Mouse (Mus musculus) forebrain, embryonic 10.5 days (tissue): ENCODE measurements at regions not wholly inside any gene's neighbourhood (a gene's known extent, or its start where the extent isn't known, plus 50 kb on each side); places are given as distances from the start of the nearest gene placed in this dataset.
A peak's percentile ranks its signal among the peaks of the same experiment; 100 is the strongest.
"Not testable (repeated sequence)": the region's sequence is repeated elsewhere in the genome, so short reads cannot be mapped to it uniquely, and the experiment has no call there.

ENCODE experiments used
- DNase-seq: peaks from one replicate; pipeline ENCODE4 v3.0.0-alpha.2; 2017; ENCODE audit warnings: low spot score; ENCODE audit errors: extremely low spot score
- H3K27ac ChIP-seq: fragments of 300-500 bp; sonication (generic); 2 replicates; pipeline ENCODE4 v1.5.1; 2016; ENCODE audit warnings: mild to moderate bottlenecking
- H3K27me3 ChIP-seq: fragments of 300-500 bp; sonication (generic); 2 replicates; pipeline ENCODE4 v1.6.1; 2016; ENCODE audit warnings: mild to moderate bottlenecking; ENCODE audit not compliant: poor library complexity, severe bottlenecking
- H3K36me3 ChIP-seq: fragments of 300-500 bp; sonication (generic); replicated peaks from 2 replicates; pipeline ENCODE4 v1.6.1; 2016; ENCODE audit warnings: mild to moderate bottlenecking, moderate library complexity
- H3K4me1 ChIP-seq: fragments of 300-500 bp; sonication (generic); 2 replicates; pipeline ENCODE4 v1.6.1; 2016
- H3K4me3 ChIP-seq: fragments of 300-500 bp; sonication (generic); 2 replicates; pipeline ENCODE4 v1.5.1; 2016; ENCODE audit warnings: mild to moderate bottlenecking, moderate library complexity
- H3K9me3 ChIP-seq: fragments of 300-500 bp; sonication (generic); 2 replicates; pipeline ENCODE4 v1.6.1; 2016; ENCODE audit warnings: mild to moderate bottlenecking, moderate library complexity
- WGBS: fragments of 180-500 bp; shearing (Covaris S2); methylation state at CpG from one replicate; pipeline ENCODE4 v1.1.7; 2016; 5-methylcytosine and 5-hydroxymethylcytosine counted together

GRCm38 (mm10) chr9:48058599-48058998 is 103.2 kb upstream of the Nxpe4 start:
- Histone ChIP-seq H3K9me3 (no peaks in the 10 kb centered on the region), H3K4me1 (peaks cover 23% of the 10 kb centered on the region), H3K27ac (no peak overlapping the region), H3K27me3 (no peaks in the 10 kb centered on the region; the same call in 1 of the 2 replicates), H3K36me3 (no peaks in the 10 kb centered on the region), H3K4me3 (no peak overlapping the region)
- WGBS = 68% methylated on average over 8 of the region's 8 CpGs
- DNase-seq = no peak

GRCm38 (mm10) chr9:48059549-48060165 is 102.2 kb upstream of the Nxpe4 start:
- H3K36me3 ChIP-seq = no peaks in the 10 kb centered on the region
- no peak overlapping the region for H3K27ac ChIP-seq
- H3K4me3 ChIP-seq = no peak overlapping the region
- H3K9me3 ChIP-seq = no peaks in the 10 kb centered on the region
- H3K4me1 ChIP-seq = peaks cover 22% of the 10 kb centered on the region
- H3K27me3 ChIP-seq = no peaks in the 10 kb centered on the region; the same call in 1 of the 2 replicates
- 93% methylated on average over 10 of the region's 10 CpGs for WGBS
- DNase-seq = no peak

- Histone ChIP-seq H3K27me3 (no peaks in the 10 kb centered on the region; the same call in 1 of the 2 replicates), H3K4me3 (no peak overlapping the region), H3K4me1 (peaks cover 14% of the 10 kb centered on the region), H3K36me3 (no peaks in the 10 kb centered on the region), H3K9me3 (no peaks in the 10 kb centered on the region), H3K27ac (no peak overlapping the region)
- 94% methylated on average over 4 of the region's 4 CpGs for WGBS
- no peak for DNase-seq
Measured at GRCm38 (mm10) chr9:48060996-48061395, 100.8 kb upstream of the Nxpe4 start.

GRCm38 (mm10) chr9:48066730-48067345 is 95.0 kb upstream of the Nxpe4 start:
- no peaks in the 10 kb centered on the region for H3K4me1 ChIP-seq
- no peaks in the 10 kb centered on the region for H3K27me3 ChIP-seq
- no peaks in the 10 kb centered on the region for H3K36me3 ChIP-seq
- H3K4me3 ChIP-seq = no peak overlapping the region
- no peak for DNase-seq
- no peaks in the 10 kb centered on the region for H3K9me3 ChIP-seq
- WGBS = 93% methylated on average over 7 of the region's 7 CpGs
- no peak overlapping the region for H3K27ac ChIP-seq

GRCm38 (mm10) chr9:48072592-48072991 is 89.2 kb upstream of the Nxpe4 start:
- no peak for DNase-seq
- no peaks in the 10 kb centered on the region for H3K27me3 ChIP-seq
- no peak overlapping the region for H3K27ac ChIP-seq
- H3K9me3 ChIP-seq = no peaks in the 10 kb centered on the region
- 81% methylated on average over 1 of the region's 1 CpGs for WGBS
- H3K4me1 ChIP-seq = no peaks in the 10 kb centered on the region
- H3K4me3 ChIP-seq = no peak overlapping the region
- H3K36me3 ChIP-seq = no peaks in the 10 kb centered on the region

- Histone ChIP-seq H3K27me3 (no peaks in the 10 kb centered on the region), H3K4me1 (no peaks in the 10 kb centered on the region), H3K4me3 (no peak overlapping the region), H3K36me3 (no peaks in the 10 kb centered on the region), H3K27ac (no peak overlapping the region), H3K9me3 (no peaks in the 10 kb centered on the region)
- DNase-seq = no peak
- 83% methylated on average over 2 of the region's 2 CpGs for WGBS
Measured at GRCm38 (mm10) chr9:48073096-48073495, 88.7 kb upstream of the Nxpe4 start.

GRCm38 (mm10) chr9:48075661-48076240 is 86.1 kb upstream of the Nxpe4 start:
- 69% methylated on average over 5 of the region's 5 CpGs for WGBS
- H3K36me3 ChIP-seq = no peaks in the 10 kb centered on the region

GRCm38 (mm10) chr9:48082461-48082860 is 79.4 kb upstream of the Nxpe4 start:
- 35% methylated on average over 6 of the region's 6 CpGs for WGBS
- Histone ChIP-seq H3K27me3 (peaks cover 18% of the 10 kb centered on the region), H3K36me3 (no peaks in the 10 kb centered on the region), H3K4me3 (peak overlapping the region; percentile 12; the same call in 1 of the 2 replicates), H3K4me1 (peaks cover 18% of the 10 kb centered on the region), H3K9me3 (no peaks in the 10 kb centered on the region), H3K27ac (peak overlapping the region; percentile 20; the same call in 1 of the 2 replicates)
- no peak for DNase-seq

More at GRCm38 (mm10) chr9:48075661-48076240, 86.1 kb upstream of the Nxpe4 start:
- Histone ChIP-seq H3K27me3 (peaks cover 6% of the 10 kb centered on the region; the same call in 1 of the 2 replicates), H3K27ac (no peak overlapping the region), H3K9me3 (no peaks in the 10 kb centered on the region), H3K4me1 (no peaks in the 10 kb centered on the region), H3K4me3 (no peak overlapping the region)
- DNase-seq = no peak

GRCm38 (mm10) chr9:48084196-48084595 is 77.6 kb upstream of the Nxpe4 start:
- 58% methylated on average over 5 of the region's 5 CpGs for WGBS
- not testable (repeated sequence) for DNase-seq, H3K27ac ChIP-seq, H3K36me3 ChIP-seq, H3K9me3 ChIP-seq, H3K4me3 ChIP-seq
- Histone ChIP-seq H3K4me1 (peaks cover 18% of the 10 kb centered on the region), H3K27me3 (peaks cover 18% of the 10 kb centered on the region)

- Histone ChIP-seq H3K4me3 (no peak overlapping the region), H3K27me3 (no peaks in the 10 kb centered on the region), H3K27ac (no peak overlapping the region), H3K36me3 (no peaks in the 10 kb centered on the region), H3K9me3 (no peaks in the 10 kb centered on the region), H3K4me1 (no peaks in the 10 kb centered on the region)
- 94% methylated on average over 5 of the region's 5 CpGs for WGBS
- DNase-seq = no peak
Measured at GRCm38 (mm10) chr9:48089661-48090060, 72.2 kb upstream of the Nxpe4 start.

GRCm38 (mm10) chr9:48094756-48095155 is 67.1 kb upstream of the Nxpe4 start:
- H3K27ac ChIP-seq = no peak overlapping the region
- peaks cover 13% of the 10 kb centered on the region for H3K4me1 ChIP-seq
- H3K36me3 ChIP-seq = no peaks in the 10 kb centered on the region
- H3K27me3 ChIP-seq = no peaks in the 10 kb centered on the region
- H3K9me3 ChIP-seq = no peaks in the 10 kb centered on the region
- DNase-seq = no peak
- H3K4me3 ChIP-seq = no peak overlapping the region
- 100% methylated on average over 2 of the region's 2 CpGs for WGBS

GRCm38 (mm10) chr9:48099846-48100245 is 62.0 kb upstream of the Nxpe4 start:
- no peaks in the 10 kb centered on the region for H3K36me3 ChIP-seq
- WGBS = 93% methylated on average over 4 of the region's 4 CpGs
- no peak overlapping the region for H3K4me3 ChIP-seq
- H3K27ac ChIP-seq = no peak overlapping the region
- peaks cover 17% of the 10 kb centered on the region for H3K4me1 ChIP-seq
- H3K27me3 ChIP-seq = no peaks in the 10 kb centered on the region
- no peaks in the 10 kb centered on the region for H3K9me3 ChIP-seq
- no peak for DNase-seq

GRCm38 (mm10) chr9:48106441-48107167 is 55.2 kb upstream of the Nxpe4 start:
- Histone ChIP-seq H3K27me3 (peaks cover 9% of the 10 kb centered on the region), H3K36me3 (no peaks in the 10 kb centered on the region), H3K27ac (no peak overlapping the region), H3K9me3 (no peaks in the 10 kb centered on the region), H3K4me1 (peaks cover 6% of the 10 kb centered on the region; the same call in 1 of the 2 replicates), H3K4me3 (no peak overlapping the region)
- no peak for DNase-seq
- WGBS = 60% methylated on average over 2 of the region's 2 CpGs
